Mouse (Mus musculus): ENCODE measurements around the gene Ercc2.

Gene Ercc2

GRCm38 (mm10) chr7:19381377-19382165, at the start of gene Ercc2:
Ercc2 (plus strand) TSS chr7:19382010.
- DNase-seq: peak; percentile 100

GRCm38 (mm10) chr7:19332709-19333352, 49.0 kb upstream of the Ercc2 start:
- DNase-seq: peak; percentile 85

- peak; percentile 60 for DNase-seq
These were observed 46.2 kb upstream of the Ercc2 start for GRCm38 (mm10) chr7:19335583-19335982.

- DNase-seq: no peak
These were observed 44.7 kb upstream of the Ercc2 start for GRCm38 (mm10) chr7:19337122-19337521.

- DNase-seq: no peak
These were observed 43.8 kb upstream of the Ercc2 start for GRCm38 (mm10) chr7:19338060-19338459.

GRCm38 (mm10) chr7:19338596-19338995, 43.2 kb upstream of the Ercc2 start:
- peak; percentile 30 for DNase-seq

- no peak for DNase-seq
These were observed 40.6 kb upstream of the Ercc2 start for GRCm38 (mm10) chr7:19341250-19341649.

GRCm38 (mm10) chr7:19341761-19342409, 39.9 kb upstream of the Ercc2 start:
- peak; percentile 49 for DNase-seq

GRCm38 (mm10) chr7:19342481-19343027, 39.3 kb upstream of the Ercc2 start:
- peak; percentile 91 for DNase-seq

- peak; percentile 84 for DNase-seq
These were observed 38.5 kb upstream of the Ercc2 start for GRCm38 (mm10) chr7:19343210-19343808.

- DNase-seq: no peak
These were observed 37.5 kb upstream of the Ercc2 start, which contains the start of gene Ercc1 for GRCm38 (mm10) chr7:19344237-19344847. Ercc1 (plus strand) TSS chr7:19344778.

GRCm38 (mm10) chr7:19344938-19345471, 36.8 kb upstream of the Ercc2 start:
- DNase-seq: peak; percentile 95

- no peak for DNase-seq
These were observed 32.5 kb upstream of the Ercc2 start for GRCm38 (mm10) chr7:19349188-19349915.

GRCm38 (mm10) chr7:19350221-19350620, 31.6 kb upstream of the Ercc2 start:
- no peak for DNase-seq

GRCm38 (mm10) chr7:19354991-19355390, 26.8 kb upstream of the Ercc2 start:
- DNase-seq: no peak

- DNase-seq: no peak
These were observed 25.5 kb upstream of the Ercc2 start for GRCm38 (mm10) chr7:19356311-19356710.

- DNase-seq: no peak
These were observed 24.1 kb upstream of the Ercc2 start for GRCm38 (mm10) chr7:19357381-19358375.

- no peak for DNase-seq
These were observed 23.2 kb upstream of the Ercc2 start for GRCm38 (mm10) chr7:19358634-19359033.

GRCm38 (mm10) chr7:19359299-19359891, 22.4 kb upstream of the Ercc2 start, which contains the start of the genes Cd3eap and Ppp1r13l:
Cd3eap (minus strand) TSS chr7:19359483.
Ppp1r13l (plus strand) TSS chr7:19359749.
- peak; percentile 93 for DNase-seq
